14 mouse cellular contexts compared by ENCODE assay signal in genomic region chr12:12983032-12983431, GRCm38 (mm10).
"Had no signal": no experiment of that assay in that cellular context is flagged by ENCODE, and none has a peak within 500 bp of the region (broad histone marks: within the 10 kb centered on the region; RNA-seq: fewer than 3 reads in every experiment).

No protein-coding gene starts in this region.

- H3K4me3 ChIP-seq: kidney, embryonic 15.5 days; liver, embryonic 13.5 days had no signal

- H3K27me3 ChIP-seq: kidney, embryonic 15.5 days; liver, embryonic 13.5 days had no signal

- H3K36me3 ChIP-seq: kidney, embryonic 15.5 days; liver, embryonic 13.5 days had no signal

- H3K27ac ChIP-seq: kidney, embryonic 15.5 days; liver, embryonic 13.5 days had no signal

- H3K4me2 ChIP-seq: kidney, embryonic 15.5 days; liver, embryonic 13.5 days; midbrain, embryonic 11.5 days had no signal

- H3K9me3 ChIP-seq: kidney, embryonic 15.5 days; liver, embryonic 13.5 days had no signal

- H3K4me1 ChIP-seq: kidney, embryonic 15.5 days; liver, embryonic 13.5 days had no signal

- DNase-seq: kidney, postnatal 10 days; kidney, postnatal 4 days; liver, embryonic 13.5 days; lung, adult 2 months; lung, postnatal 14 days; lung, postnatal 4 days; midbrain, embryonic 14.5 days; right cerebral cortex, adult 18-20 months; right cerebral cortex, postnatal 14 days; right cerebral cortex, postnatal 4 days; thymus, adult 18-20 months; thymus, postnatal 36 days had no signal

- H3K9ac ChIP-seq: kidney, embryonic 15.5 days; liver, embryonic 13.5 days had no signal
